Mouse (Mus musculus): ENCODE data around the gene Gm20920. TPM values are rescaled to one million over a fixed set of nuclear protein-coding genes. Genes with fewer than 3 reads are reported as not detected.

The Gm20920 gene
- not detected for polyA plus RNA-seq (2014; fragmentation: Illumina TruSeq; extraction: RNeasy Lipid Tissue Mini Kit (QIAGEN cat#74804); ENCODE audit: insufficient read depth, low read depth, low replicate concordance)

GRCm38 (mm10) chrY:51851820-51852219, at the start of gene Gm20920:
TSS of gene Gm20920 (plus strand) at chrY:51852120.

Measured in lung, adult 10 weeks (tissue).